Mouse (Mus musculus) E14TG2a.4 (cell line): ENCODE results near the gene Tysnd1.

Experiments used
- CTCF ChIP-seq: conservative IDR thresholded peaks from 2 replicates; pipeline ENCODE4 v1.5.1; 2014; ENCODE audit warnings: low read length
- NANOG ChIP-seq: IDR thresholded peaks from 2 replicates; pipeline ENCODE4 v1.6.1; 2014; ENCODE audit warnings: borderline replicate concordance, low read length, mixed read lengths

GRCm38 (mm10) chr10:61646557-61646956 lies 48.8 kb upstream of the Tysnd1 start:
- TF ChIP-seq CTCF = no peak
- TF ChIP-seq NANOG = no peak
